Mouse (Mus musculus) bone marrow macrophage, adult 2 months (primary cell): ENCODE measurements around the gene Tubb4a. TPM values are rescaled to one million over a fixed set of nuclear protein-coding genes. Genes with fewer than 3 reads are reported as not detected.
"Not testable (repeated sequence)": the region's sequence is repeated elsewhere in the genome, so short reads cannot be mapped to it uniquely, and the experiment has no call there.

Experiments used
- H3K27ac ChIP-seq: 2 replicates; pipeline ENCODE4 v1.5.1; 2012; ENCODE audit warnings: low read depth, low read length; ENCODE audit not compliant: insufficient read depth
- H3K4me1 ChIP-seq: 2 replicates; pipeline ENCODE4 v1.6.1; 2012; ENCODE audit warnings: low read length; ENCODE audit not compliant: control insufficient read depth, insufficient read depth
- H3K4me3 ChIP-seq: 2 replicates; pipeline ENCODE4 v1.5.1; 2012; ENCODE audit warnings: mild to moderate bottlenecking, low read length, moderate library complexity; ENCODE audit not compliant: insufficient read depth
- CTCF ChIP-seq: IDR thresholded peaks from 2 replicates; pipeline ENCODE4 v1.5.1; 2012; ENCODE audit warnings: low read depth, mild to moderate bottlenecking, low read length, moderate library complexity
- POLR2A ChIP-seq: IDR thresholded peaks from 2 replicates; pipeline ENCODE4 v1.6.1; 2012; ENCODE audit warnings: mild to moderate bottlenecking, low read depth, low read length, borderline replicate concordance
- polyA plus RNA-seq: library from polyadenylated mRNA; stranded (reverse); fragments of >200 nt; gene quantifications from 2 replicates; pipeline ENCODE4 v1.2.4, GENCODE M21; 2012; ENCODE audit not compliant: missing spikeins, insufficient read depth, insufficient read length

Tubb4a gene
- polyA plus RNA-seq = 0.59 and 0.91 TPM in 2 replicates

GRCm38 (mm10) chr17:57087049-57087832, at the start of gene Tubb4a:
TSS of gene Tubb4a (minus strand) at chr17:57087782.
- TF ChIP-seq CTCF = no peak
- no peak within 1 kb of the TSS for H3K4me3 ChIP-seq
- peaks cover 16% of the 10 kb centered on the region for H3K4me1 ChIP-seq
- no peak within 1 kb of the TSS for H3K27ac ChIP-seq

GRCm38 (mm10) chr17:57135635-57136034, 48.1 kb upstream of the Tubb4a start:
- H3K4me1 ChIP-seq = no peaks in the 10 kb centered on the region
- no peak for TF ChIP-seq POLR2A
- TF ChIP-seq CTCF = no peak
- no peak overlapping the region for H3K27ac ChIP-seq
- no peak overlapping the region for H3K4me3 ChIP-seq

DNA sequence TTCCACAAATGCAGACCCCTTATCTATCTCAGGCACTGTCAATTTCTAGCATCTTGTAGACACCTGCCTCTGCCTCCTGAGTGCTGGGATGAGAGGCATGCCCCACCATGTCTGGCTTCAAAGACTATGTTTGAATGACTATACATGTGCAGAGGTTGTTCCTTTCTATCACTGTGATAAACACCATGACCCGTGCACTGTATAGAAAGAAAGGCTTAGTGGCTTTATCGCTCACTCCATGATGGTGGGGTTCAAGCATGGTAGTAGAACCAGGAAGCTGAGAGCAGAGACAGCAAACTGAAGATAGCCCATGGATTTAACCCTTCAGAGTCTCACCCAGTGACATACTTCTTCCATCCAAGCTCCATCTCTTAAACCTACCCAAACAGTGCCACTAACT, 47.1 kb upstream of the Tubb4a start:
- H3K4me3 ChIP-seq = no peak overlapping the region
- no peaks in the 10 kb centered on the region for H3K4me1 ChIP-seq
- no peak overlapping the region for H3K27ac ChIP-seq
- TF ChIP-seq POLR2A (no peak), CTCF (no peak)

DNA sequence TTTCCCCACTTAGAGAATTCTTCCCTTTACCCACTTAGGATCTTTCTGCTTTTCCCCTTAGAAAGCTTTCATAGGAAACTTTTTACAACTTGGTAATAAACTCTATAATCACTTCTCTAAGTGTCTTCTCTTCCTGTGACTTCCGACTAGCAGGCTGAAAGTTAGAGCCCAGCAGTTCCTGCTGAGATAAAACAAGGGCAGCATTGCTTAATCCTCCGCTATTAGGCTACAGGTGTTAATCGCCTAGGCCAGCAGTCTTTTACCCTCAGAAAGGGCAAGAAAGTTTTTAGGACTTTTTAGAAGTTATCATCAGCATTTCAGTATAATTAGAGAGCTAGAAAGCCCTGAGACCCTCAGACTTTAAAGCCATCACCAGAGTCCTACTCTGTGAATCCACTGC, 46.4 kb upstream of the Tubb4a start:
- not testable (repeated sequence) for H3K4me3 ChIP-seq, H3K27ac ChIP-seq, H3K4me1 ChIP-seq

- Histone ChIP-seq H3K27ac (no peak overlapping the region), H3K4me3 (no peak overlapping the region), H3K4me1 (peaks cover 4% of the 10 kb centered on the region)
- no peak for TF ChIP-seq CTCF
- TF ChIP-seq POLR2A = no peak
These were observed 44.2 kb upstream of the Tubb4a start for GRCm38 (mm10) chr17:57131793-57132192.

DNA sequence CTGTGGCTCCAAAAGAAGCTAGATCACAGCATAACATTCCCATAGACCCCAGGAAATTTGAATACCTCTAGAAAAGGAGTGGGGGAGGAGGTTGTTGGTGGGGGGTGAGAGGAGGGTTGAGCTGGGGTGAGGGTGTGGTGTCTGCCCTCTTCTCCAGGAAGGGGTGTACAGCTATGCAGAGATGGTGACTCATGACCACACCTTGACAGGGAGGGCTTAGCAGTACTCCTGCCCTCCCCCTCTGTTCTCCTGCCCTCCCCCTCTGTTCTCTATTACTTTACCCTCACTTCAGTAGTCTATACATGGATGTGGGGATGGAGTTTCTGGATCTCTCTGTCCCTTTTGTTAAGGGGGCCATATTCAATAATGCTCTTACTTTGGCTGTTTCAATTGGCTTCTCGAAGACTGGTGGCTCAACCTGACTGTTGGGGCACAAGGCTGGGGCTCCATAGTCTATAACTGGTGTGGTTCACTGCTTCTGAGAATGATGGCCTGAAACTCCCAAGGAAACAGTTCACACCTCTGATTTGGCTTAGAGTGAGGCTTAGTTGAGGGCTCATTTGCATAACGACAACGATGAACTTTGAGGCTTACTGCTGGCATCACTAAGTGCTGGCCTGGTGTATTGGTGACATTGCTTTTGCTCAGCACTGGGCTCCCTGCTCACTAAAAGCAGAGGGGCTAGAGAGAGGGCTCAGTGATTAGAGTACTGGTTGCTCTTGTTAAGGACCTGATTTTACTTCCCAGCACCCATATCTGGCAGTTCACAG, 38.5 kb upstream of the Tubb4a start:
- TF ChIP-seq POLR2A (no peak), CTCF (no peak)
- H3K27ac ChIP-seq = no peak overlapping the region
- H3K4me1 ChIP-seq = peaks cover 22% of the 10 kb centered on the region
- H3K4me3 ChIP-seq = no peak overlapping the region

DNA sequence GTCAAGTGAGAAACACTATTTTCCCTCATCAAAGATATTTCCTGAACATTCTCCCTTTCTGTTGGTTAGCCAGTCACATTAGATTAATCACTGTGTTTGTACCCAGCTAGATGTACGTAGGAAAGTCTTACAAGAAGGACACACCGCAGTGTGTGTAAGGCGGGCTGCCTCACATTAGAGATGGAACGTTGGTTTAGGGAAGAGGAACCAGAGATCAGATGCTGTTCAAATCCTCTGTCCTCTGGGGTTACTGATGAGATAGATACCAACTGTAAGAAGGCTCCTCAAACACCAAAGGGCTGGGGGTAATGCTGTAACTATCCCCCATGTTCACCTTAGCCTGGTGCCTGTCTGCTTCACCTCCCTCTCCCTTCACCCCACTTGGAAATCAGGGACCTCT, 37.2 kb upstream of the Tubb4a start:
- H3K4me1 ChIP-seq = peaks cover 22% of the 10 kb centered on the region
- TF ChIP-seq POLR2A (no peak), CTCF (no peak)
- H3K4me3 ChIP-seq = no peak overlapping the region
- no peak overlapping the region for H3K27ac ChIP-seq

DNA sequence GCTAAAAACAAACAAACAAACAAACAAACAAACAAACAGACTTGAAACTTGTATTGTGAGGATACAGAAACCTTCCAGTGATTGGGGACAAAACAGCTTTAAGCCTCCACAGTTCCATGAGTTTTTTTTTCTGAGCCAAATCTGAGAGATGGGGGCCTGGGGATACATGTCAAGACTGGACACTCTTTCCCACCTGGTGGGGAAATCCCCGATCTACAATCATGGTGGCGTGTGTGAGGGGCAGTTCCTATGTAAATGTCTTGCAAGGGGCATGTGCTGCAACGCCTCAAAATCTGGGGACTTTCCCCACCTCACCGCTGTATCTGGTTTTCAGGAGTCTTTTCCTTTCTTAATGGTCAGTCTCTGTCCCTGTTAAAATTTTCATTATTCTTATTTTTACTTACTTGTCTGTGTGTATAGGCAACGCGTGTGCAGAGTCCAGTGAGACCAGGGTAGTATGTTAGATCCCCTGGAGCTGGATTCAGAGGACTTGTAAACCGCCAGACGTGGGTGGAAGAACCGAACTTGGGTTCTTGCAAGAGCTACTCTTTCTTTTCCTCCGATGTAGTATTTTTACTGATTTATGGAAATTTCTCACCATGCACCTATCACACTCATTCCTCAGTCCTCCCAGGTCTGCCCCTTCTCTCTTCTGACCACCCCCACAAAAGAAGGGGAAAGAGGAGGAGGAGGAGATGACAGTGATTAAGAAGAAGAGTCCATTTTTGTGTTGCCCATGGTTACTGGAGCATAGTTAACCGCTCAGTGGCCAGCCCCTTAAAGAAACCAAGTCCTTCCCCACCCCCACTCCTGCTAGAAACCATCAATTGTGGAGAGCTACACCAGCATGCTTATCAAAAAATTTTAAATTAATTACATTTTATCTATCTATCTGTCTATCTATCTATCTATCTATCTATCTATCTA, 35.9 kb upstream of the Tubb4a start:
- H3K4me3 ChIP-seq = no peak overlapping the region
- H3K27ac ChIP-seq = no peak overlapping the region
- H3K4me1 ChIP-seq = peaks cover 22% of the 10 kb centered on the region
- TF ChIP-seq CTCF (no peak), POLR2A (no peak)

- Histone ChIP-seq H3K4me3 (no peak overlapping the region), H3K27ac (no peak overlapping the region), H3K4me1 (peaks cover 18% of the 10 kb centered on the region)
- TF ChIP-seq POLR2A (no peak), CTCF (no peak)
These were observed 34.3 kb upstream of the Tubb4a start for GRCm38 (mm10) chr17:57121856-57122255.
